Mouse (Mus musculus) skeletal muscle tissue, adult 2 months (tissue): ENCODE measurements at regions not wholly inside any gene's neighbourhood (a gene's known extent, or its start where the extent isn't known, plus 50 kb on each side); places are given as distances from the start of the nearest gene placed in this dataset.

Experiments used
- DNase-seq: peaks from one replicate; pipeline ENCODE4 v3.0.0-alpha.2; 2012; ENCODE audit warnings: low read depth, low spot score

DNA sequence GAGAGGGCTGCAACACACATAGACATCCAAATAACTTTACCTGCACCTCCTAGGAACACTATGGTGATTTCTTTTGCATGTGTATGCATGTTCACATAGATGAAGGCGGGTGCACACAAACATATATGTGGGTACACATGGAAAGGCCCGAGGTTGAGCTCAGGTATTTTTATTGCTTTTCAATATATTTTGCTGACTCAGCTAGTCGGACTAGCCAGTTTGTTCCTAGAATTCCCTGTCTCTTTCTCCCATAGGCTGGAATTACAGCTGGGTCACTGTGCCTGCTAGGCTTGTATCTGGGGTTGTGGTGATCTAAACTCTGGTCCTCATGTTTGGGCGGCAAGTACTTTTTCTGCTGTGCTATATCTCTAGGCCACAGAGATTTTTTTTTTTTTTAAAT lies 166.1 kb upstream of the Mki67 start:
- DNase-seq = no peak

DNA sequence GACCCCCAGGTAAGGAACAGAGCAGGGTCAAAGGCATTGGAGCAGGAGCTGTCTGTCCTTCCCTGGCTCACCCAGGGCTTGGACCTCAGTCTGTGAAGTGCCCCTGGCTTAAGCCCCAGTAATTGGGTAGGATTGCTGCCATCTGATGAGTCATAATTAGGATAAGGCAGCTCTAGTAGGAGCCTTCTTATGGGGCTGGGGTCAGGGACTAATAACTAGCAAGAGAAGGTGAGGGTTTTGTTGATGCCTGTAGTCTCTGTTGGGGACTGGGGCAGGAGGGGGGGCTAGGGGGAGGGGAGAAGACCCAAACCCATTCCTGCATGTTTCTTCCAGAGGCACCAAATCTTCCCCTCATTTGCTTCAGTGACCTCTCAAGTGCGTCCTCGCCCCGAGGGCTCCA lies 172.4 kb upstream of the Mki67 start:
- DNase-seq = no peak

GRCm38 (mm10) chr7:135889016-135889726 lies 173.0 kb upstream of the Mki67 start:
- no peak for DNase-seq

DNA sequence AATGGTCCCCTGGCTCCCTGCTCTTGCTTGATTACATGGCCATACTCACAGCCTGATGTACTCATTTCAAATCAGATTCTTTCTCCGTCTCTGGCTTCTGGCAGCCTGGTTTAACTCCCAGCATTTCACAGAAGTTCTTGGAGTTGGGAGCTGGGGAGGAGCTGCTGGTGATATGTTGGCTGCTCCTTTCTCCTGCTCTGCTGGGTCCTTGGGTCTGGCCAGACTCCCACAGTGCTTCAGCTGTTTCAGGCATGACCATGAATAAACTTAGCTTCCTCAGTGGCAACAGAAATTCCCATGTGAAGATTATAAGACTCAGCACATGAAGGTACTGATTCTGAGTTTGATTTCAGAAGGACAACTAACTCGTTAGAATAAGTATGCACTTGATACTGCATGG lies 182.7 kb upstream of the Mki67 start:
- DNase-seq = peak; percentile 21

- no peak for DNase-seq
Observed at GRCm38 (mm10) chr7:135899765-135900164, 183.6 kb upstream of the Mki67 start.

GRCm38 (mm10) chr7:135900861-135901321 lies 184.7 kb upstream of the Mki67 start:
- DNase-seq = peak; percentile 58

DNA sequence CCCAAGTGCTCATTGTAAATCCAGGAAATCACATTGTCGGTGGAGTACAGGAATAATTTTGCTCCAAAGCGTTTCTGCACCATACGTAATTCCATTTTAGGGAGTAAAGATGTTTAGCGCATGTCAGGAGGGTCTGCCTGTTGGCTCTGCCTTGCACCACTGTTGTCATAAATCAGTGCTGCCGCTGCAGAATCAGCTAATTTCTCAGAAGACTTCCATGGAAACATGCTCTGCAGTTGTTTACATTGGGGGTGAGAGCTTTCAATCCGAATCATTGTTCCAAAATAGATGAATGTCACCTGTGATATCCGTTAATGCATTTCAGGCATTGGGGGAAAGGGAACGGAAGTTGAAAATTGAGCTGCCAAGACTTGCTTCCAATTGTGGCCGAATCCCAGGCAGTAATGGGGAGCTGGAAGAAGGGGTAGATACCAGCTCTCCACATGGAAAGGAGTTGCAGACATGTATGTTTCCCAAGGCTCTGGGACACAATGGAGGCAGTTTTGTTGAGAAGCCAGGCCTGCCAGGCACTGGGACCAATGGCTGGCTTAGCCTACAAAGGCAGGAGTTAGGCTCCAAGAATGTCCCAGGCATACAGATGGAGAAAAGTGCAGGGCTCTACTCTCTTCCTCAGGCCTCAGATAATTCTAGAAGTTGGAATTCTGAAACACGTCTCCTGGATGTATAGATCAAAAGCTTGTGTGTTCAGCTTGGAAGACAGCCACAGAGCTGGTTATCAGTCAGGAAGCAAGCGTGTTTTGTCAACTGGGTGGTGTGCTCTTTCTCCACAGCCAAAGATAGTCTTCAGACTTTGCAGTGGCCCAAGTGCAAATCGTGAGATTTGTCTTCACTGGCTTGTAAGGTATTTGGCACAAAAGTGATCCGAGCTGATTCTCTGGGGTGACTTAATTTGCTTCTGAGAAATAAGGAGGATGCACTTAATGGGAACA lies 186.2 kb upstream of the Mki67 start:
- DNase-seq = no peak

- no peak for DNase-seq
Observed at GRCm38 (mm10) chr7:135911376-135911775, 195.2 kb upstream of the Mki67 start.

DNA sequence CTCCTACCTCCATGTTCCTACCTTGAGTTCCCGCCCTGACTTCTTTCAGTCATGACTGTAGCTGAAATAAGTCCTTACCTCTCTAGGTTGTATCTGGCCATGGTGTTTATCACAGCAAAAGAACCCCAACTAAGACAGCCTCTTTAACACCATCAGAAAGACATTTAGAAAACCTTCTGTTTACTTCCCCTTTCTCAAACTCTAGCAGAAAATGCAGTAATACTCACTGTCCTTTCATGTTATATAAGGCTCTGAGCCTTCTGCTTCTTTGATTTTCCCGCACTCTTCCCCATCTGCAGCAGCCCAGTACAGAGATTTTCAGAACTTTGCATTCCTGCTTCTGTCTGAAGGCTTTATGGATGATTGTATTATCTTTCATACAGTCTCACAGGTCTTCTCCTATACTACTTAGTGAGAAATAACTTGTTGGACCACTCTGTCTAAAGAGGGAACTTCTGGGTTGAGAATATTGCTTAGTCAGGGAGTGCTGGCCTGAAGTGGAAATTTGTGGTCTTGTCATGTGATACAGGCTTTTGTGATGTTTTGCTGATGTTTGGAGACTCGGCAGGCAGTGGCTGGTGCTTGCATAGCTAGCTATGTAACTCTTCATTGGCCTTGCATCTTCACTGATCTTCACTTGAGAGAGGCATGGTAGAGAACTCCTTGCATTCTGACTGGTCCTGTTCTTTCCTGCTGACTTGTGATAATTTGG lies 197.9 kb upstream of the Mki67 start:
- DNase-seq = no peak

DNA sequence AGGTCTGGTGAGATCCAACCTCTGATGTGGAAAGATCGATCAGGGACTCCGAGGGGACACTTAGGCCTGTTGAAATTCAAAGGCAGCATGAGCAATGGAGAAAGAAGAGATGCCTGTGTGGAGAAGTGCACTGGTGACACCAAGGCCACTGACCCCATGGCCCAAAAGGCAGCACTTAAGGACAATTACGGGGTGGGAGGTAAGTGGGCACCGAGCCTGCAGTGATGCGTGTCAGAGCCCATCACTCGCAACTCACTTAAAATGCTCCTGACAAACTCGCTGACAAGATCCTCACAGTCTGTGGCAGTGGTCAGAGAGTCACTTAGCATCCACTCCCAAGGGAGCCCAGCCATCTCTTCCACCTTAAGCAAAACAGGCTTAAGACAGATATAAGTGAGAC lies 207.7 kb upstream of the Mki67 start:
- no peak for DNase-seq

- DNase-seq = no peak
Observed at GRCm38 (mm10) chr7:135924641-135925040, 208.5 kb upstream of the Mki67 start.

GRCm38 (mm10) chr7:135930091-135930490 lies 213.9 kb upstream of the Mki67 start:
- DNase-seq = peak; percentile 43

GRCm38 (mm10) chr7:135932595-135933175 lies 216.5 kb upstream of the Mki67 start:
- peak; percentile 80 for DNase-seq

DNA sequence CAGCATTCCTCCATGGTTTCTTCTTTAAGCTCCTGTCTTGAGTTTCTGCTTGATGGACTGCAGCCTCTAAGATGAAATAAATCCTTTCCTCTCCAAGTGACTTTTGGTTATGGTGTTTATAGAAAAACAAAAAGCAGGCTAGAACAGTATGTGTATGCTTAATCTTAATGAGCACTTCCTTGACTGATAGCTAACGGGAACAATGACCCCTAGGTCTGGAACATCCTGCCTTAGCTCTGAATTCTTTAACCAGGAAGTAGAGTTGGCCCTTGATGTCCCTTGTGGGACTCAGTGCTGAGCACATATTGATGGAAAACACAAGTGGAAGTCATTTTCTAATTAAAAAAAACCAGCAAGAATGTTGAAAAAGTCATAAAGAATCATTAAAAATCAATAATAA lies 219.0 kb upstream of the Mki67 start:
- DNase-seq = no peak

DNA sequence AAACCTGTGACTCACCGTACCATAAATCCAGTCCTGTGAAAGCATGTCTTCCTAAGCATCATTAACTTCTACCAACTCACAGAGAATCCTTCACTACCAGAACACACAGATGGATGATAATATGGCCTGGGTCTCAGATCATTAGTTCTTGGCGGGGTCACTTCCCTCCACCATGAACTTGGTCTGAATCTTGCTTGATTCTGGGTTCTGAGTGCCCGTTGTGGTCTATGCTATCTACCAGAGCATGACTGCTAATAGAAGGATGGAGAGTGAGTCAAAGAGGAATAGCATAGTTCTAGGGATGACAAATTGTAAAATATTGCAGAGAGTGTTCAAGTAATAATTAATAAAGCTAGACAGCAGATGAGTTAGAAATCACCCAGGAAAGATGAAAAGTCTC lies 221.3 kb upstream of the Mki67 start:
- DNase-seq = no peak

GRCm38 (mm10) chr7:135939341-135939740 lies 223.2 kb upstream of the Mki67 start:
- DNase-seq = no peak

- no peak for DNase-seq
Observed at GRCm38 (mm10) chr7:135942826-135943225, 226.7 kb upstream of the Mki67 start.

DNA sequence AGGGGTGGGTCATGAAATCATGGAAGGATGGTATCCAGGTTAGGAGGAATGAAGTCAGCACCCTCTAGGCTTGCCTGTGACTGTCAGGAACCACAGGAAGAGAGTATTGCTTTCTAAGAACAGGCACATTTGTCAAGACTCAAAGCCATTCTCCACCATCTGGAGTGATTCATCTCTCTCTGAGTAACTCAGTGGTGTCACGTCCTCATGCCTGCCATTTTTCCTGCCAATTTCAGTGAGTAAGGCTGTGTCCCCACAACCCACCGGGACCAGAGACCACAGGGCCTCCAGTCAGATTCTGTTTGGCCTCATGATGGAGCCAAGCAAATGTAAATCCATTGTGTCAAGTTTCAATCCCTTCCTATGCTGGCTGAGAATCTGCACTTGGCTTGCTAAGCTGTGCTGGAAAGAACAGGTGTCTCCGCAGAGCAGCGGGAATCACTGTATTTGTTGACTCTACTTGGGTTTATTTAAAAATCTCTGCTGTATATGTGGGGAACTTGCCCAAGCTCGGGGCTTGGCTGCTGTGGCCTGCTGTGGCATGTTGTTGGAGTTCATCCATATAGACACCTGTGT lies 230.0 kb upstream of the Mki67 start:
- no peak for DNase-seq

DNA sequence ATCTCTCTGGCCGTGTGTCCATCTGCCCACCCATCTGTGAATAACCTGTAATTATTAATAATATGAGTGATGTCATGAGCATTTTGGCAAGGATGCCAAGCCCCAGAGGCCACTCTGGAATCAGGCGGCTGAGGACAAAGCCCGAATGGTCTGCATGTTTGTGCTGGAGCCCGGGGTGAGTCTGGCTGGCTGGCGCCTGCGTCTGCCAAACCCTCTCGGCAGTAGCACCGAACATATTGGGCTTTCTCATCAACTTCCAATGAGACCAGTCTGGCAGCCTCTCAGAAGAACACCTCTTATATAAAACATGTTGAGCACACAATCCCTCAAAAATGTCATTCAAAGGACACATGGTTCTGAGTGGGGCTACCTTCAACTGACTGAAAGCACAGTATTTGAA lies 244.9 kb upstream of the Mki67 start:
- peak; percentile 53 for DNase-seq

GRCm38 (mm10) chr7:135965528-135965927 lies 249.4 kb upstream of the Mki67 start:
- DNase-seq = no peak

GRCm38 (mm10) chr7:135966231-135966630 lies 250.1 kb upstream of the Mki67 start:
- DNase-seq = no peak
